Mouse (Mus musculus): ENCODE measurements around the gene Aldoart2.
A peak's percentile ranks its signal among the peaks of the same experiment; 100 is the strongest.
"Not testable (repeated sequence)": the region's sequence is repeated elsewhere in the genome, so short reads cannot be mapped to it uniquely, and the experiment has no call there.

Aldoart2 gene

DNA sequence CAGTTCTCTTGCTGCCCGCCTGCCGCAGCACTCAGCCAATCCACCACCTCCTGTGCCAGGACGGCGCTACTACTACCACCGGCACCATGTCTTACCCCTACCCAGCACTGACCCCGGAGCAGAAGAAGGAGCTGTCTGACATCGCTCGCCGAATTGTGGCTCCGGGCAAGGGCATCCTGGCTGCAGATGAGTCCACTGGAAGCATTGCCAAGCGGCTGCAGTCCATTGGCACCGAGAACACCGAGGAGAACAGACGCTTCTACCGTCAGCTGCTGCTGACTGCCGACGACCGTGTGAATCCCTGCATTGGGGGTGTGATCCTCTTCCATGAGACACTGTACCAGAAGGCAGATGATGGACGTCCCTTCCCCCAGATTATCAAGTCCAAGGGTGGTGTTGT is at the start of gene Aldoart2:
Aldoart2 (plus strand) TSS at position 34 of the 400 bp plus-strand sequence.
- no peak for DNase-seq (ENCODE audit: low spot score in 2 of 2)

DNA sequence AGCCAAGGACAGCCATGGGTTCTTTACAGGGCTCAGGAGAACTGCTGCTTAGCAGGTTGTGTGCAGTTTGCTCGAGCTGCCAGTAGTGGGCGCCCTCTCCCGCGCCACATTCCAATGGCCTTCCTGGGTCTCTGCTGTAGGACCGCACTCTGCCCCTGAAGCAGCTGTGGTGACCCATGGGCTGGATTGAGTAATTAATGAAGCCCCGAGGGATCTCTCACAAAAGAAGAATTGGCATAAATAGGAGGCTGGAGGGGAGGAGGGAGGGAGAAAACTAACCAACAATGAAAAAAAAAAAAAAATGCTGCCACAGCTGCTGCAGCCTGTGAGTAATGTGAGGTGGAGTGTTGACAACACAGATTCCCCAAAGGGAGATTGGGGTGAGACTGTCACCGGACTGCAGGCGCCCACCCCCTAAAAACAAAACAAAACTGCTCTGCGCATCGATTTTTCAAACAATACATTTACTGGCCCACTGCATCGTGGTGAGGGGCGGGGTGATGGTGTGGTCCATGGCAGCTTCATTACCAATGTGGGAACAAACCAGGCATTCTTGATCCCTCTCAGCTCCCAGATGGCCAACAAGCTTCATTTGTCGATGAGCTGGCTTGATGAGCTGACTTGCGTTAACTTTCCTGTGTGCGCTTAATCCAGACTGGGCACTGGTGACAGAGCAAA is 46.8 kb upstream of the Aldoart2 start:
- peak in 1 of 2 experiments; percentile 25 for DNase-seq (ENCODE audit: low spot score in 2 of 2)

DNA sequence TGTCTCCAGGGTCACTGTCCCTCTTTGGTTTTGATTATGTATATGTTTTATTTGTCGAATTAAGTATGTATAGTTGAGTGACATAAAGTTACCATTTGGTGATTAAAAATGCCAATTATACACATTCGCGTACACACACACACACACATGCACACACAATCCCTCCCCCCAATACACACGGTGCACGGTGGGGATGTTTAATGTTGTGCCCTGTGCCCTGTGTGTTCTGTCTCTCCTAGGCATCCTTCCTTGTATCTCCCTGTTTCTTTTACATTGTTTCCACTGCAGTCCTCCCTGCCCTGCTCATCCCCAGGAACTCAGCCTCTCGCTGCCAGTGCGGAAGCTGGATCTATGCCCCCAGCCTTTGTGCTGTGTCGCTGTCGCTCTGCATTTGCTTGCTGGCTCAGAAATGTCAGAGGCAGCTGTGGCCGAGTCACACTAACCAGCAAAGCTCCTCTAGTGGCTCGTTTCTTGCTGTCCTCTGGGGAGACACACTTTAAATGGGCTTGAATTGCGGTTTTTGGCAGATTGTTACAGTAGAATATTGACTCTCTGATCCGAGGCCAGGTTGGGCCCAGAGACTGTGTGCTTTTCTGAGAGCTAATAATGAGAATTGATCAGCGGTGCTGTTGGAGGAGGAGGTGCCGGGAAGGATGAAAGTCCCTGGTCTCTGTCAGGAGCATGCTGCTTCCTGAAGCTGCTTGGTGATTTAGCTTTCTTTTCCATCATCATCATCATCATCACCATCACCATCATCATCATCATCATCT is 37.9 kb upstream of the Aldoart2 start:
- no peak for DNase-seq (ENCODE audit: low spot score in 2 of 2)

DNA sequence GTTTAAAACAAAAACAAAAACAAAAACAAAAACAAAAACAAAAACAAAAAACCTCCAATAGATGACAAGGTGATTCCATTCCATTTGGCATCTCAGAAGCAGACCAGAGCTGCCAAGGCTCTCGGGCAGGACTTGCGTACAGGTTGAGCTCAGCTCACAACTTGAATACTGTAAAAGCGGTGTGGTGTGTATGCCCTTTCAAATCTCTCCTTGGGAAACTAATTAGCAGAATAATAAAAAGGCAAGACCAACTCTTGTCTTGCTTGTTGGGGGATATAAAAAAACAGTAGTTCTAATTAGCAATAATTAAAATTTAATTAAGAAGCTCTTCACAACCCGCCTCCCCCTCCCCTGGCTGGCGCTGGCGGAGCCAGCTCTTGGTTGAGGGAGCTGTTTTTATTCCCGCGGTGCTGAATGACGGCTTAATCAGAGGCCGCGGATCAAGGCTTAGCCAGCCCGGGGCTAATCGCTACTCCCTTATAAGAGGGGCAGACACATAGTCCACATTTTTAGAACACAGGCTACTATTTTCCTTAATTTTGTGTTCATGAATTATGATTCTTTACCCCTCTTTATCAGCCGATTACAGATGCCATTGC is 28.4 kb upstream of the Aldoart2 start:
- no peak for DNase-seq (ENCODE audit: low spot score in 2 of 2)

DNA sequence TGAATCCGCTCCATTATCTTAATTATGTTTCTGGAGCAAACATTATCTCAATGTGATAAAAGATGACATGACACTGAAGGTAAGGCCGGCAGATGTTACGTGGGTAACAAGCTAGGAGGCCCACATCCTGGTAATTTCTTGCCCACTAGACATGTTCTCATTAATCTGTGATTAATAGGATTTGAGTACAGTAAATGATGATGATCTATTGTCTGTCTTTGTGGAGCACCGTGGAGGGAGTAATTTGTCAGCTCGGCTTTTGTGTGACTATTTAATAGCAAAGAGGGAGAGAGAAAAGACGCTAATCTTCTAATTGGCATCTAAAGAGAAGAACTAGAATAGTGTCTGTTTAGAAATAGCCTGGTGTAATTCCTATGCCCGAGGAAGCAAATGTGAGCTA is 27.3 kb upstream of the Aldoart2 start:
- no peak for DNase-seq (ENCODE audit: low spot score in 2 of 2)

DNA sequence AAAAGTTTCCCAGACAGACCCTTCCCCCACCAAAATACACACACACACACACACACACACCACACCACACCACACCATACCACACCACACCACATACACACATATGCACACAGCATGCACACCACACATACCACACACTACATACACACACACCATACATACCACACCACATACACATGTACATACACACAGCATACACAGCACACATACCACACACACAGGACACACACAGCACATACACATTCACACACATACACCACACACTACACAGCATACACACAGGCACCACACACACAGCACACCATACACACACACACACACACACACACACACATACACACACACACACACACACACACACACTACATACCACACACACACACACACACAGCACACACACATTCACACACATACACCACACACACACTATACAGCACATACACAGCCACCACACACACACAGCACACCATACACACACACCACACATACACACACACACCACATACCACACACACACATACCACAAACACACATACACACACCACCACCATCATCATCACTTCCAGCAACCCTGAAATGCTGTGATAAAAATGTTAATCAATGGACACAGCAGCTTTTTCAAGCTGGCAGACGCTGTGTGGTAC is 26.6 kb upstream of the Aldoart2 start:
- no peak for DNase-seq (ENCODE audit: low spot score in 2 of 2)

DNA sequence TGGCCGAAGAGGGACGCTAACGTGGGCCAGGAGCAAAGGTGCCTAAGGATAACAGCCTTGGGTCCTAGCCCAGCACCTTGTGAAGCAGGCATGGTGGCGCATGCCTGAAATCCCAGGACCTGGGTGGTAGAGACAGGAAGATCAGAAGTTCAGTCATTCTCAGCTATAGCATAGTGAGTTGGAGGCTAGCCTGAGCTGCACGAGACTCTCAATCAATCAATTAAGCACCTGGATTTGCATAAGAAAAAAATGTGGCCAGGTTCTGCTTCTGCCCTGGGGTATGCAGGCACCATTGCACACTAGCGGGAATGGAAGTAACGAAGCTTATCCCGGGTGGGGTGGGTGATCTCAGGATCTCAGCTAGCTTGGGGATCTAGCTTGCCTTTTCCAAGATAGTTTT is 25.9 kb upstream of the Aldoart2 start:
- no peak for DNase-seq (ENCODE audit: low spot score in 2 of 2)

DNA sequence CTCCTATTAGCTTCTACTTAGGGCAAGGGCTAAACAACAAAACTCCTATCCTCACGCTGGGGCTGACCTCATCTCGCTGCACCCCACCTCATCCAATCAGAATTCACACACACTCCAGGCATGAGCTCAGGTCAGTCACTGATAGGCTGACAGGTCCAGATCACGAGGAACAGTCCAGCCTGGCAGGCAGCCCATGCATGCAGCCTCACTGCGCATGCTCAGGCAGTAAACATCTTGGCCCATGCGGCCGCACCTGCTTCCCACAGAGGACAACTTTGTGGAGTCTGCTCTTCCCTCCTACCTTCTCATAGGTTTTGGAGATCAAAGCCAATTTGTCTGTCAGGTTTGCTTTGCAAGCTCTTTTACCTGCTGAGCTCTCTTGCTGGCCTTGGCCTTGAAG is 10.1 kb upstream of the Aldoart2 start:
- DNase-seq (ENCODE audit: low spot score in 2 of 2) = not testable (repeated sequence)

DNA sequence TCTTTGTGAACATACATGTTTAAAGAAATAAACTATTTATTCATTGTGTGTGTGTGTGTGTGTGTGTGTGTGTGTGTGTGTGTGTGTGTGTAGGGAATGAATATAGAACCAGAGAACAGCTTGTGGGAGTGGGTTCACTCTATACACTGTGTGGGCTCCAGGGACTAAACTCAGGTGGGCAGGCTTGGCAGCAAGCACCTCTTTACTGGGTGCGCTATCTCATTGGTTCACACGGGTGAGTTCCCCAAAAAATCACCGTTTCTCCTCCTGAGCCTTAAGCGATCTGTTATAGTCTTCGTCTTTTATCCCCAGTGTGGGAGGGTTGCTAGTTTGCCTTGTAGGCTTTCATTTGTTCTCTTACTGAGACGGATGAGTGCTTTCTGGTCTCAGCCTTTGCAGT is 7.2 kb upstream of the Aldoart2 start:
- DNase-seq (ENCODE audit: low spot score in 2 of 2) = peak in 1 of 2 experiments; percentile 11

DNA sequence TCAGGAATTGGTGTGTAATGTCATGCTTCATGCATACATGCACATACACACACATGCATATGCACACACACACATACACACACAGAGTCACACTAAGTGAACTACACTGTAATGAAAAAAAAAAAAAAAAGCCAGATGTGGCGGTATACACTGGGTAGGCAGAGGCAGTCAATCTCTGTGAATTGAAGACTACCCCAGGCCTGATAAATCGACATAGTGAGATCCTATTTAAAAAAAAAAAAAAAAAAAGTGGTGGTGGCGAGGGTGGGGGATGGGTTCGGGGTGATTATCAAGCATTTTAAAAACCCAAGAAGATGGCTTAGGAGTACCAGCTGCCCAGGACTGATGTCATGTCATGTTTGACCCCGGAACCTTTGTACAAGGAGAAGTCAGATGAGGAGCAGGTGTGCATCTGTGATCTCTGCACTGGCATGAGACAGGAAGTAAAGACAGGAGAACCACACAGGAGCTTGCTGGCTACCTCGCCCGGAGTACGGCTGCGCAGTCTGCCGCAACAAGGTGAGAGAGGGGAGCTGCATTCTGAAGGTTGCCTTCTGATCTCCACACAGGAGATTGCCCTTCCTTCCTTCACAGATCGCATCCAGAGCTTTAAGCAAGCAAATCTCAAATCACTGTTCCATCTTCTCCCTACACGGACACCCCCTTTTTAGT is 5.7 kb upstream of the Aldoart2 start:
- DNase-seq (ENCODE audit: low spot score in 2 of 2) = no peak

DNA sequence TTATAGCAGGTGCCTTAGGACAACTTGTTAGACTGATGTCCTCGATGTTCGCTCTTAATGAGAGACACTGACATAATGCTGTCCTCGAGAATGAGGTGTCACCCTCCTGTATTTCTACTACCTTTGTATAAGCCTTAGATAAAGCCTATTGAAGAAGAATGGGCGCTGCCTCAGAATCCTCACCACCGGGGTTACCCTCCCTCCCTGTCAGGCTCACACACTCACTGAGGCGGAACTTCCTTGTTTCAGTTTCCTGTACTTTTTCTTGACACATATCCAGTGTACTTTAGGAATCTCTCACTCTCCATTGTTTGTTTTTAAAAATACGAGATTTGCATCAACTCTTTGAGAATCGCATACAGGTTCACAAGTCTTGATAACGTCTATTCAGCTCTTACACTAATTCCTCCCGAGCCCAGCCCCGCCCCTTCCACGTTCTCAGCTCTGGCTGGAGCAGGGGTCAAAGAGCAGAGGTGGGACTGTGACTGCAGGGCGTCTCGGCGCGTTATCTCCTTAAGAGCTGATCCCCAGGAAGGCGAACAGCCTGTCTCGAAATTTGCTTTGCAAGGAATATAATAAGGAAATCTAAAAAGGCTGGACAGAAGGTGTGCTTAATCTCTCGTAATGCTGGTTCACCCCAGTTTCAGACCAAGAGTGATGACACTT is 4.9 kb upstream of the Aldoart2 start:
- no peak for DNase-seq (ENCODE audit: low spot score in 2 of 2)

DNA sequence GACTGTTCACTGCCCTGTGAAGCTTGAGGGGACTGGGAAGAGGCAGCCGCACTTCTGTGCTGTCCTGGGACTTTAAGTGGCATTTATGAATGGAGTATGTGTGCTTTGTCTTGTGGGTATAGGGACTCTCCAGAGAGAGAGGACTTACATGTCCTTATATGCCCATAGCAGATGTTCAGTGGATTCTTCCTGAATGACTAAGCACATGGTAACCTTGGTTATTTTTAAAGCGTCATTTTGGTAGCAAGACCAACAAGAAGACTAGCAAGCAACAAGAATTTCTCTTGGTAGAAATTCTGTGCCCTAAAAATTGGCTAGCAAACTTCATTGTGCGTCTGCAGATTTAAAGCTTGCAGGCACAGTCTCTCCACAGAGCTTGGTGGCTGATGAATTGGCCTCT is 1.3 kb upstream of the Aldoart2 start:
- no peak for DNase-seq (ENCODE audit: low spot score in 2 of 2)

DNA sequence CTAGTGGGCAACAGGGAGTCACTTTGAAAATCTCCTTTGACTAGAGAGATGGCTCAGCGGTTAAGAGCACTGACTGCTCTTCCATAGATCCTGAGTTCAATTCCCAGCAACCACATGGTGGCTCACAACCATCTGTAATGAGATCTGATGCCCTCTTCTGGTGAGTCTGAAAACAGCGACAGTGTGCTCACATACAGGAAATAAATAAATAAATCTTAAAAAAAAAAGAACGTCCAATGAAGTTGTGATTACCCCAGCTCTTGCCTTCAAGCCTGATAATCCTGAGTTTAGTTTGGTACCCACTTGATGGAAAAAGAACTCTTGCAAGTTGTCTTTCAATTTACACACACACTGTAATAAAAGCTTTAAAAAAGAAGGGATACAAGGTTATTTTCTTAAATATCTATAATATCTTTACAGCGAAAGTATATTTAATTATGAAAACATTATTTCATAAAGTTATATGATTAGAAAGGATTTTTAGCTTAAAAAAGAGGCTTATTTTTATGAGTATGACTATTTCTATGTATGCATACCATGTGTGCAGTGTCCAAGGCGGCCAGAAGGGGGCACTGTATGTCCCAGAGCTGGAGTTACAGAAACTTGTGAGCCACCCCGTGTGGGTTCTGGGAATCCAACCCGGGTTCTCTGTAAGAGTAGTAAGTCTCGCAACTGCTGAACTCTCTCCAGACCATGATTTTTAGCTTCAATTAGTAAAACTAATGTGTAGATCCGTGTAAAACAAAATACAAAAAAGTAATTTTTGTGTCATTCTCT is 664 bp upstream of the Aldoart2 start:
- no peak for DNase-seq (ENCODE audit: low spot score in 2 of 2)

DNA sequence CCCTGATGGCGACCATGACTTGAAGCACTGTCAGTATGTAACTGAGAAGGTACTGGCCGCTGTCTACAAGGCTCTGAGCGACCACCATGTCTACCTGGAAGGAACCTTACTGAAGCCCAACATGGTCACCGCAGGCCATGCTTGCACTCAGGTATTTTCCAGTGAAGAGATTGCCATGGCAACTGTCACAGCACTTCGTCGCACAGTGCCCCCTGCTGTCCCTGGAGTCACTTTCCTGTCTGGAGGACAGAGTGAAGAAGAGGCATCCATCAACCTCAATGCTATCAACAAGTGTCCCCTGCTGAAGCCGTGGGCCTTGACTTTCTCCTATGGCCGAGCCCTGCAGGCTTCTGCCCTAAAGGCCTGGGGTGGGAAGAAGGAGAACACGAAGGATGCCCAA is 828 bp downstream of the Aldoart2 start:
- DNase-seq (ENCODE audit: low spot score in 2 of 2) = no peak

DNA sequence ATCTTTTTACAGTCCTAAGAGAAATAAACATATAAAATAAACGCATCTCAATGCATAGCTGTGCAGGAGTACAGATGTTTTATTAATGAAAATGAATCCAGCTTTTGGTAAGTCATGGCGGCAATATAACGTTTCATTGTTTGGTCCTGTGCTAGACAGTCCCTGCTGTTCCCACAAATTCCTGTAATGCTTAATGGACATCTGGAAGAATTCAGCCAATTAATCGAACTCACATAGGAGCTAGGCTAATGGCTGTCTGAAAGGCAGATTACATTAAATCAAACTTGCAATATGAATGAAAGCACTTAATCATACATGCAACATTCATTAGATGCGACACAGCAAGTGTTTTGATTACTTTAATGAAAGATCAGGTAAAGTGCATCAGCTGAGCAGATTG is 1.8 kb downstream of the Aldoart2 start:
- DNase-seq (ENCODE audit: low spot score in 2 of 2) = no peak

DNA sequence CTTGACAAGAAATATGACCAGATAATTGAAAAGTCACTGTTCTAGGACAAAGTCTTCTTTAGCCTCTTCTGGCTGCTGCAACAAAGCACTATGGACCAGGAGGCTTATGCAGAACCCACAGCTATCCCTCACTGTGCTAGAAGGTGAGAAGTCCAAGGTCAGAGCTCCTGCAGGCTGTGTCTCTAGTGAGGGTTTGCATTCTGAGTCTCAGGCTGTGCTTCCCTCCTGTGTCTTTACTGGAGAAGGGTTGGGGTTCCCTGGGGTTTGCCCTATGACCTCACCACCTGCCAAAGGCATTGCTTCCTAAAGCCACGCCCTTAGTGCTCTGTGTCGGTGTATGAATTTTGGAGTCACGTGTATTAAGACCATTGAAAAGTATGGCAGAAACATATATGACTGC is 3.4 kb downstream of the Aldoart2 start:
- DNase-seq (ENCODE audit: low spot score in 2 of 2) = no peak

DNA sequence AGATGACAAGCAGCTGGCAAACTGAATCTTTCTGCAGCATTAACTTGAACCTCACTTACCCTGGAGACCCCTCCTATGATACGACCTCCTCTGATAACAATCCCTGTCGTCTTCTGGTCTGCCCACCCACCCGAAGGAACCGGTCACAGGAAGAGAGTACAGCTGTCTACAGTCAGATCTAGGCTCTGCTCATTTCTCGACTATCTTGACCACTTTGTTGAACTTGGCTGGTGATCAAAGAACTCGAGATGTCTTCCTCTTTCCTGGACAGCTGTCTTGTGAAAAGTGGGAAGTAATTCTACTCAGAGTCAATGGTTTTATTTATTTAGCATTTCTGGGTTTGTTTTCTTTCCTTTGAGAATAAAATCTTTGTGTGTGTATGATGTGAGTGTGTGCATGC is 4.6 kb downstream of the Aldoart2 start:
- no peak for DNase-seq (ENCODE audit: low spot score in 2 of 2)

DNA sequence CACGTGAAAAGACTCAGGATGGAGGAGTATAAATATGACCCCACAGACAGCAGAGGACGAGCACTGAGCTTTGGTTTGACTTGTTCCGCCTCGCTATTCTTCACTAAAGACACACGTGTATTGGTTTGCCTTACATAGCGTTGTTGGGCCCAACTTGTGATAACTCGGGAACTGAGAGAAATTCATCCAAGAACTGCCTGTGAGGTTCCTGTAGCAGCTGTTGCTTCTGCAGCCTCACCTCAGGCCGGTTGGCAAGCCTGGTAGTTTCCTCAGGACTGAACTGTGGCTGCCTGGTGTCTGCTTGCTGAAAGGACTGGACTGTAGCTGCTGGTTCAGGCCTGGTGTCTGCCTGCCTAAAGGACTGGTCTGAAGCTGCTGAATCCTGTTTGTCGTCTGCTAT is 5.6 kb downstream of the Aldoart2 start:
- no peak for DNase-seq (ENCODE audit: low spot score in 2 of 2)

DNA sequence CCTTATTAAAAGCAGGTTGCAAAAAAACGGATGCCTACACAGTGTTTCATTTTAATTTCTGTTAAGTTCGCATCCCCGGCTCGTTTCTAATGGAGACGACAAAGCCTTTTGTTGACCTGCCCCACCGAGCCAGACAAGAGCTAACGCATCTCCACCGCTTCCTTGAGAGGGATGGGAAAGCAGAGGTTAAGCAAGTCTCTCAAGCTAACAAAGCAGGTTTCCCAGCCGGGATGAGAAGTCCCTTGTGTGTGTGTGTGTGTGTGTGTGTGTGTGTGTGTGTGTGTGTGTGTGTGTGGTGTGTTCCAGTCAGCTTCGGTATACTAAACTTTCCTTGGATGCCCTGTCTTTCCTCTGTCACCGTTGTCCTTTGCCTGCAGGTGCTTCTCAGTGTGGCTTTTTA is 6.1 kb downstream of the Aldoart2 start:
- no peak for DNase-seq (ENCODE audit: low spot score in 2 of 2)

DNA sequence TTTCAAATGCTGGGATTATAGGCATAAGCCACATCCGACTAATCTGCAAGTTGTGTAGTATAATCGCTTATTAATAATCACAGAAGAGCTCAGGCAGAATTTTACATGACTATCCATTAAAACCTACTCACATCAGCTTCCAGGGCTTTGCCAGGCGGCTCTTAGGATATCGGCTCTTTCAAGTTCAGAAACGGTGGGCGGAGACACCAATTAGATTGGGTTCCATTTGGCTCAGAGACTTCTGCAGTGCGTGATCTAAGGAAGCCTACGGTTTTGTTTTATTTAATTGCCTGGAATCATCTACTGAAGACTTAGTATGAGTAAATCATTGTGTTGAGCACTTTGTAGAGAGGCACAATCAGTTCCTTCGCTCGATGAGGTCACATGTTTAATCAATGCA is 6.6 kb downstream of the Aldoart2 start:
- no peak for DNase-seq (ENCODE audit: low spot score in 2 of 2)

DNA sequence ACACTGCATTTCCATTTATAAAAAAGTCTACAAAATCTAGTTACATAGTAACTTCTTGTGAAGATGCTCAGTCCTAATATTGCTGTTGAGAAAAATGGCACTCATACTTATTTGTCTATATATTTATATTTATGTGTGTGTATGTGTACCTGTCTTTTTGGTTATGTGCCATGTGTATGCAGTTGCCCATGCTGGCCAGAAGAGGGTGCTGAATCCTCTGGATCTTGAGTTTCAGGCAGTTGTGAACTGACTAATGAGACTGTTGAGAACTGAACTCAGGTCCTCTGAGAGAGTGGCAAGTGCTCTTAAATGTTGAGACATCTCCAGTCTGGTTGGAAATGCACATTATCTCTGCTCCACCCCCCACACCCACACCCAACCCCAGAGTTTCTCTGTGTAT is 8.1 kb downstream of the Aldoart2 start:
- DNase-seq (ENCODE audit: low spot score in 2 of 2) = no peak
